Mouse (Mus musculus) cerebellum, postnatal 10 days (tissue): ENCODE results near the gene Prss22.

Source experiments
- DNase-seq, 2 experiments: peaks; one replicate each; pipeline ENCODE4 v3.0.0; 2021; ENCODE audit warnings: mixed read lengths in 2 of 2

Prss22 gene

GRCm38 (mm10) chr17:23997901-23998300, at the start of gene Prss22:
Gene Prss22 (minus strand): TSS chr17:23998100.
- DNase-seq = no peak

GRCm38 (mm10) chr17:24046026-24046425, 48.1 kb upstream of the Prss22 start:
- DNase-seq = no peak

GRCm38 (mm10) chr17:24045608-24046007, 47.7 kb upstream of the Prss22 start:
- DNase-seq = no peak

GRCm38 (mm10) chr17:24044482-24044881, 46.6 kb upstream of the Prss22 start:
- DNase-seq = no peak

- DNase-seq = no peak
Observed at GRCm38 (mm10) chr17:24037844-24038243, 39.9 kb upstream of the Prss22 start, which contains the start of gene Prss27. Gene Prss27 (plus strand): TSS chr17:24038144.

GRCm38 (mm10) chr17:24037360-24037759, 39.5 kb upstream of the Prss22 start:
- DNase-seq = no peak

GRCm38 (mm10) chr17:24036954-24037353, 39.1 kb upstream of the Prss22 start:
- DNase-seq = no peak

GRCm38 (mm10) chr17:24035087-24035486, 37.2 kb upstream of the Prss22 start:
- DNase-seq = no peak

- no peak for DNase-seq
Observed at GRCm38 (mm10) chr17:24030551-24030950, 32.7 kb upstream of the Prss22 start.

GRCm38 (mm10) chr17:24029477-24029876, 31.6 kb upstream of the Prss22 start:
- no peak for DNase-seq

GRCm38 (mm10) chr17:24021375-24022199, 23.7 kb upstream of the Prss22 start:
- no peak for DNase-seq

GRCm38 (mm10) chr17:24020696-24021095, 22.8 kb upstream of the Prss22 start:
- DNase-seq = no peak

- DNase-seq = peak; percentile 41 to 43
Observed at GRCm38 (mm10) chr17:24015727-24016126, 17.8 kb upstream of the Prss22 start.

- no peak for DNase-seq
Observed at GRCm38 (mm10) chr17:24014433-24014965, 16.6 kb upstream of the Prss22 start.

GRCm38 (mm10) chr17:24012921-24013320, 15.0 kb upstream of the Prss22 start:
- no peak for DNase-seq

- peak in 1 of 2 experiments; percentile 20 for DNase-seq
Observed at GRCm38 (mm10) chr17:24009617-24010016, 11.7 kb upstream of the Prss22 start.

GRCm38 (mm10) chr17:24008105-24008504, 10.2 kb upstream of the Prss22 start:
- DNase-seq = no peak

- DNase-seq = no peak
Observed at GRCm38 (mm10) chr17:24007391-24007790, 9.5 kb upstream of the Prss22 start.

- DNase-seq = no peak
Observed at GRCm38 (mm10) chr17:24006930-24007329, 9.0 kb upstream of the Prss22 start.

GRCm38 (mm10) chr17:24005049-24005448, 7.1 kb upstream of the Prss22 start:
- no peak for DNase-seq

- peak; percentile 71 to 72 for DNase-seq
Observed at GRCm38 (mm10) chr17:24004071-24004665, 6.3 kb upstream of the Prss22 start.

- peak; percentile 49 to 63 for DNase-seq
Observed at GRCm38 (mm10) chr17:24000404-24000803, 2.5 kb upstream of the Prss22 start.

- no peak for DNase-seq
Observed at GRCm38 (mm10) chr17:23998383-23998782, 483 bp upstream of the Prss22 start.

GRCm38 (mm10) chr17:23995421-23995820, 2.5 kb downstream of the Prss22 start:
- DNase-seq = no peak
